Mouse (Mus musculus) limb, embryonic 14.5 days (tissue): ENCODE results near the gene Vav1. TPM values are rescaled to one million over a fixed set of nuclear protein-coding genes. Genes with fewer than 3 reads are reported as not detected.

ENCODE experiments used
- ATAC-seq: fragments of 200-750 bp; cut with Nextera tagmentation; 2 replicates; pipeline ENCODE4 v1.8.0; 2017; ENCODE audit warnings: low read depth, moderate number of reproducible peaks, moderate TSS enrichment; ENCODE audit not compliant: low FRiP score
- DNase-seq: peaks from one replicate; pipeline ENCODE4 v3.0.0-alpha.2; 2015; ENCODE audit warnings: low spot score
- H3K27ac ChIP-seq: fragments of 300-500 bp; sonication (generic); replicated peaks from 2 replicates; pipeline ENCODE4 v1.5.1; 2014; ENCODE audit warnings: low read depth, mild to moderate bottlenecking, low read length, moderate library complexity, mixed read lengths
- H3K27me3 ChIP-seq: fragments of 300-500 bp; sonication (generic); 2 replicates; pipeline ENCODE4 v1.6.1; 2014; ENCODE audit warnings: low read length, mixed read lengths; ENCODE audit not compliant: control insufficient read depth, insufficient read depth
- H3K36me3 ChIP-seq: fragments of 300-500 bp; sonication (generic); 2 replicates; pipeline ENCODE4 v1.6.1; 2014; ENCODE audit warnings: mild to moderate bottlenecking, low read length, moderate library complexity, mixed read lengths; ENCODE audit not compliant: control insufficient read depth, insufficient read depth
- H3K4me1 ChIP-seq: fragments of 300-500 bp; sonication (generic); 2 replicates; pipeline ENCODE4 v1.6.1; 2014; ENCODE audit warnings: antibody characterized with exemption, low read length, mixed read lengths; ENCODE audit not compliant: control insufficient read depth, insufficient read depth
- H3K4me2 ChIP-seq: fragments of 300-500 bp; sonication (generic); replicated peaks from 2 replicates; pipeline ENCODE4 v1.6.1; 2014; ENCODE audit warnings: low read depth, mild to moderate bottlenecking, low read length, moderate library complexity; ENCODE audit not compliant: severe bottlenecking
- H3K4me3 ChIP-seq: fragments of 300-500 bp; sonication (generic); replicated peaks from 2 replicates; pipeline ENCODE4 v1.5.1; 2014; ENCODE audit warnings: low read length
- H3K9ac ChIP-seq: fragments of 300-500 bp; sonication (generic); 2 replicates; pipeline ENCODE4 v1.6.1; 2014; ENCODE audit warnings: mild to moderate bottlenecking, low read depth, low read length, moderate library complexity; ENCODE audit not compliant: severe bottlenecking
- H3K9me3 ChIP-seq: fragments of 300-500 bp; sonication (generic); 2 replicates; pipeline ENCODE4 v1.6.1; 2016; ENCODE audit warnings: low read length; ENCODE audit not compliant: control insufficient read depth
- POLR2A ChIP-seq: fragments of 200-500 bp; IDR thresholded peaks from 2 replicates; pipeline ENCODE4 v1.8.0; 2012; ENCODE audit warnings: inconsistent platforms, mild to moderate bottlenecking, moderate library complexity, borderline replicate concordance; ENCODE audit not compliant: insufficient read depth, insufficient read length; ENCODE audit errors: extremely low read depth
- WGBS: fragments of 180-500 bp; shearing (Covaris S2); extraction: QIAGEN DNeasy Blood & Tissue Kit; methylation state at CpG from one replicate; pipeline ENCODE4 v1.1.7; 2014; 5-methylcytosine and 5-hydroxymethylcytosine counted together
- polyA plus RNA-seq, 2 experiments: library from polyadenylated mRNA; depleted of rRNA in 1 of 2; stranded (reverse) in 1 of 2; unstranded in 1 of 2; fragments of >200 nt; fragmentation: Nextera tagmentation in 1 of 2; extraction: Ambion mirVana in 1 of 2; gene quantifications; 2 replicates each; pipeline versions ENCODE4 v1.2.1 to v1.2.3; 2012 to 2014

Vav1 gene
- polyA plus RNA-seq, 2 experiments: 3.3 to 3.8 TPM

- Histone ChIP-seq H3K27me3 (no peaks in the 10 kb centered on the region), H3K27ac (no peak overlapping the region), H3K9me3 (no peaks in the 10 kb centered on the region), H3K36me3 (no peaks in the 10 kb centered on the region), H3K4me1 (no peaks in the 10 kb centered on the region), H3K4me2 (no peak overlapping the region), H3K9ac (no peak overlapping the region), H3K4me3 (no peak overlapping the region)
- WGBS: 74% methylated on average over 5 of the region's 5 CpGs
- DNase-seq (no peak), ATAC-seq (no peak)
- no peak for TF ChIP-seq POLR2A
These were observed 70.2 kb downstream of the Vav1 start for GRCm38 (mm10) chr17:57349067-57349466.

- Histone ChIP-seq H3K9ac (no peak overlapping the region), H3K4me2 (no peak overlapping the region), H3K9me3 (no peaks in the 10 kb centered on the region), H3K4me1 (no peaks in the 10 kb centered on the region), H3K27me3 (no peaks in the 10 kb centered on the region), H3K36me3 (no peaks in the 10 kb centered on the region), H3K27ac (no peak overlapping the region), H3K4me3 (no peak overlapping the region)
- WGBS: 86% methylated on average over 5 of the region's 5 CpGs
- ATAC-seq (no peak), DNase-seq (no peak)
- TF ChIP-seq POLR2A: no peak
These were observed 71.3 kb downstream of the Vav1 start for GRCm38 (mm10) chr17:57350212-57350611.

GRCm38 (mm10) chr17:57351107-57351506, 72.2 kb downstream of the Vav1 start:
- Histone ChIP-seq H3K27me3 (no peaks in the 10 kb centered on the region), H3K4me3 (no peak overlapping the region), H3K9me3 (no peaks in the 10 kb centered on the region), H3K9ac (no peak overlapping the region), H3K36me3 (no peaks in the 10 kb centered on the region), H3K4me2 (no peak overlapping the region), H3K4me1 (no peaks in the 10 kb centered on the region), H3K27ac (no peak overlapping the region)
- ATAC-seq (no peak), DNase-seq (no peak)
- 83% methylated on average over 9 of the region's 9 CpGs for WGBS
- TF ChIP-seq POLR2A: no peak

GRCm38 (mm10) chr17:57358441-57358840, 79.5 kb downstream of the Vav1 start, which contains the start of gene Adgre1:
Gene Adgre1, plus strand, starts transcription at chr17:57358691.
- WGBS: 37% methylated on average over 1 of the region's 1 CpGs
- no peak within 1 kb of the TSS for H3K4me2 ChIP-seq
- no peaks in the 10 kb centered on the region for H3K4me1 ChIP-seq
- no peaks in the 10 kb centered on the region for H3K36me3 ChIP-seq
- H3K4me3 ChIP-seq: no peak within 1 kb of the TSS
- DNase-seq: no peak
- TF ChIP-seq POLR2A: no peak
- ATAC-seq: no peak
- H3K27ac ChIP-seq: no peak within 1 kb of the TSS
- no peaks in the 10 kb centered on the region for H3K9me3 ChIP-seq
- H3K27me3 ChIP-seq: no peaks in the 10 kb centered on the region
- no peak within 1 kb of the TSS for H3K9ac ChIP-seq

- WGBS: 85% methylated on average over 11 of the region's 11 CpGs
- no peak overlapping the region for H3K4me3 ChIP-seq
- ATAC-seq: no peak
- no peak for TF ChIP-seq POLR2A
- no peak overlapping the region for H3K27ac ChIP-seq
- no peak overlapping the region for H3K4me2 ChIP-seq
- no peak overlapping the region for H3K9ac ChIP-seq
- no peaks in the 10 kb centered on the region for H3K27me3 ChIP-seq
- no peaks in the 10 kb centered on the region for H3K9me3 ChIP-seq
- no peak for DNase-seq
- H3K4me1 ChIP-seq: no peaks in the 10 kb centered on the region
- no peaks in the 10 kb centered on the region for H3K36me3 ChIP-seq
These were observed 80.8 kb downstream of the Vav1 start for GRCm38 (mm10) chr17:57359485-57360241.

Other genes with a start within 250 kb of the Vav1 start
- gene Khsrp, start 247.6 kb upstream of the Vav1 start, polyA plus RNA-seq (2012; rRNA removed): 115 and 151 TPM in 2 replicates
- 49.5 and 56.6 TPM in 2 replicates for gene Khsrp, start 247.6 kb upstream of the Vav1 start, polyA plus RNA-seq (2014; fragmentation: Nextera tagmentation; extraction: Ambion mirVana)
- gene Slc25a41, start 237.4 kb upstream of the Vav1 start, polyA plus RNA-seq (2012; rRNA removed): 0.13 and 0.18 TPM in 2 replicates
- 0.17 and 0.26 TPM in 2 replicates for gene Slc25a41, start 237.4 kb upstream of the Vav1 start, polyA plus RNA-seq (2014; fragmentation: Nextera tagmentation; extraction: Ambion mirVana)
- 5.5 and 6.6 TPM in 2 replicates for gene Crb3, start 220.0 kb upstream of the Vav1 start, polyA plus RNA-seq (2012; rRNA removed)
- gene Crb3, start 220.0 kb upstream of the Vav1 start, polyA plus RNA-seq (2014; fragmentation: Nextera tagmentation; extraction: Ambion mirVana): 4.6 and 8.3 TPM in 2 replicates
- 26.3 and 32.9 TPM in 2 replicates for gene Slc25a23, start 219.2 kb upstream of the Vav1 start, polyA plus RNA-seq (2012; rRNA removed)
- 5.7 and 8.3 TPM in 2 replicates for gene Slc25a23, start 219.2 kb upstream of the Vav1 start, polyA plus RNA-seq (2014; fragmentation: Nextera tagmentation; extraction: Ambion mirVana)
- 2.0 and 2.5 TPM in 2 replicates for gene Dennd1c, start 200.6 kb upstream of the Vav1 start, polyA plus RNA-seq (2012; rRNA removed)
- gene Dennd1c, start 200.6 kb upstream of the Vav1 start, polyA plus RNA-seq (2014; fragmentation: Nextera tagmentation; extraction: Ambion mirVana): 0.97 and 1.9 TPM in 2 replicates
- gene Tubb4a, start 191.3 kb upstream of the Vav1 start, polyA plus RNA-seq (2012; rRNA removed): 10.3 and 14.2 TPM in 2 replicates
- 8.8 and 10.1 TPM in 2 replicates for gene Tubb4a, start 191.3 kb upstream of the Vav1 start, polyA plus RNA-seq (2014; fragmentation: Nextera tagmentation; extraction: Ambion mirVana)
- 10.6 and 11.3 TPM in 2 replicates for gene Tnfsf9, start 173.8 kb upstream of the Vav1 start, polyA plus RNA-seq (2012; rRNA removed)
- 6.8 and 7.4 TPM in 2 replicates for gene Tnfsf9, start 173.8 kb upstream of the Vav1 start, polyA plus RNA-seq (2014; fragmentation: Nextera tagmentation; extraction: Ambion mirVana)
- gene Cd70, start 129.3 kb upstream of the Vav1 start, polyA plus RNA-seq (2012; rRNA removed): not detected in 2 replicates
- gene Cd70, start 129.3 kb upstream of the Vav1 start, polyA plus RNA-seq (2014; fragmentation: Nextera tagmentation; extraction: Ambion mirVana): not detected in 2 replicates
- 0.17 and 0.20 TPM in 2 replicates for gene Tnfsf14, start 84.9 kb upstream of the Vav1 start, polyA plus RNA-seq (2012; rRNA removed)
- gene Tnfsf14, start 84.9 kb upstream of the Vav1 start, polyA plus RNA-seq (2014; fragmentation: Nextera tagmentation; extraction: Ambion mirVana): not detected in 2 replicates
- gene C3, start 51.0 kb upstream of the Vav1 start, polyA plus RNA-seq (2012; rRNA removed): 0.85 and 1.6 TPM in 2 replicates
- gene C3, start 51.0 kb upstream of the Vav1 start, polyA plus RNA-seq (2014; fragmentation: Nextera tagmentation; extraction: Ambion mirVana): 0.46 and 0.52 TPM in 2 replicates
- gene Gpr108, start 30.7 kb upstream of the Vav1 start, polyA plus RNA-seq (2012; rRNA removed): 36.4 and 42.7 TPM in 2 replicates
- 39.6 and 40.8 TPM in 2 replicates for gene Gpr108, start 30.7 kb upstream of the Vav1 start, polyA plus RNA-seq (2014; fragmentation: Nextera tagmentation; extraction: Ambion mirVana)
- gene Trip10, start 29.6 kb upstream of the Vav1 start, polyA plus RNA-seq (2012; rRNA removed): 40.5 and 46.9 TPM in 2 replicates
- gene Trip10, start 29.6 kb upstream of the Vav1 start, polyA plus RNA-seq (2014; fragmentation: Nextera tagmentation; extraction: Ambion mirVana): 27.1 and 29.8 TPM in 2 replicates
- gene Adgre1, start 79.6 kb downstream of the Vav1 start, polyA plus RNA-seq (2012; rRNA removed): 7.5 and 7.8 TPM in 2 replicates
- 10.1 and 10.8 TPM in 2 replicates for gene Adgre1, start 79.6 kb downstream of the Vav1 start, polyA plus RNA-seq (2014; fragmentation: Nextera tagmentation; extraction: Ambion mirVana)